Mouse (Mus musculus): ENCODE measurements around the gene Scaper. TPM values are rescaled to one million over a fixed set of nuclear protein-coding genes. Genes with fewer than 3 reads are reported as not detected.

Scaper gene
- total RNA-seq, 2 experiments from 2014 or later: 26.1 to 30.7 TPM

- DNase-seq (ENCODE audit: extremely low spot score in 1 of 2, low spot score in 1 of 2): no peak
Observed at GRCm38 (mm10) chr9:55541681-55542365, 396.1 kb downstream of the Scaper start.

DNA sequence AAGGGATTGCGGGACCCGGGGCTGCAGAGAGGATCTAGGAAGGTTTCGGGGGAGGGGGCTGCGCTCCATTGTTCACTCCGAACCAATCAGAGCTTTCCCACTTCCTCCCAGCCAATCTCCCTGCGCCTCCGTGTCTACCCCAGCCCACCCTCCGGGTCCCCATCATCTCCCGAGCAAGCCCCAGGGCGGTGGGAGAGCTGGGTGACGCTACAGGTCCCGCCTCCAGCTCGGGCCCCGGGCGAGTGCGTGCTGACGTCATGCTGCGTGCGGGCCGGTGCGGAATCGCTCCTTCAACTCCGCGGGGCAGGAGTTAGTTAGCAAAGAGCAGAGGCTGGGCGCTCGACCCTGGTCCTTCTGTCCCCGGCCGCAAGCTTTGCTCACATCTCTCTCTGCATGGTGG is 397.0 kb downstream of the Scaper start:
- DNase-seq (ENCODE audit: extremely low spot score in 1 of 2, low spot score in 1 of 2): no peak

DNA sequence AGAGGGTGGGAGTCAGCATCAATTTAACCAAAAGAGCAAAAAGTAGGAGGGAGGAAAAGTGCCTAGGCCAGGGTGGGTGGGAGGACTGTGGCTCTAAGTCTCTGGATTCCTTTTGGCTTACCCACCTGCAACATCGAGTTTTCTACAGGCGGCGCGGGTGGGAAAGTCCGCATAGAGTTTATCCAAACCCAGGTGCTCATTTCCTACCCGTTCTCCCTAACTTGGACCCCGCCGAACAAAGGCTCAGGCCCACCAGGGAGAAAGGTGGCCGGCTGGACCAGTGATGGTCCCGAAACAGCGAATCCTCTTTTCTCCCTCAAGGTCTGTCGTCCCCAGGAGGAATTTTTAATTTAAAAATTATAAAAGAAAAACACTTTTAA is 397.5 kb downstream of the Scaper start:
- DNase-seq (ENCODE audit: extremely low spot score in 1 of 2, low spot score in 1 of 2): no peak

DNA sequence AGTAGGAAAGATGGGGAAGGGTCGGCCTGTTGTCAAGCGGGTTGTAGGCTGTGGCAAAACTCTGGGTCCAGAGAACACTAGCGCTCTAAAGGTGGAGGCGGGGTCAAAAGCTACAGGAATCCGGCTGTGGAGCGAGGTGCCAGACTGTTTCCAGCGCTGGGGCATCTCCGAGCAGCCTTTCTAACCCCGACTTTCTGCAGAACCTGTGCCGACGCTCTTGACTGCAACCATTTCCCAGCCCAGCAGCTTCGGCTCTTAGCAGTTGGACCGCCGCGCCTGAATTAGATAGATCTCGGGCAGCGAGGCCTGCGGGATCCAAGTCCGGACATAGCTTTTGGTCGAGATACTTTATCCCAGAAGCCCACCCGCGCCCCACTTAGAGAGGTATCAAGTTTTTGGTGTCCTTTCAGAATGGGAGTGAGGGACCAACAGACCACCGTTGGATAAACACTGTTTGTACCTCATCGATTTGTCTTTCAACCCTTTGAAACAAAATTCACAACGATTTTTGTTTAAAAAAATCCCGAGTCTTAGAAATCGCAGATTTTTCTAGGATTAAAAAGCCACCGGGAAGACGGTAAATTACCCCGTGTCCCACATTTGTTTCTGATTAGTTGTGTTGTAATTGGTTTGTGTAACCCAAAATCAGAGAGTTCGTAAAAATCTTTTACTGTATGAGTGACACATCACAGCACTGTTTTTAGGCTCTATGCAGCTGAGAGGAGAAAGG is 398.1 kb downstream of the Scaper start:
- DNase-seq (ENCODE audit: extremely low spot score in 1 of 2, low spot score in 1 of 2): no peak

DNA sequence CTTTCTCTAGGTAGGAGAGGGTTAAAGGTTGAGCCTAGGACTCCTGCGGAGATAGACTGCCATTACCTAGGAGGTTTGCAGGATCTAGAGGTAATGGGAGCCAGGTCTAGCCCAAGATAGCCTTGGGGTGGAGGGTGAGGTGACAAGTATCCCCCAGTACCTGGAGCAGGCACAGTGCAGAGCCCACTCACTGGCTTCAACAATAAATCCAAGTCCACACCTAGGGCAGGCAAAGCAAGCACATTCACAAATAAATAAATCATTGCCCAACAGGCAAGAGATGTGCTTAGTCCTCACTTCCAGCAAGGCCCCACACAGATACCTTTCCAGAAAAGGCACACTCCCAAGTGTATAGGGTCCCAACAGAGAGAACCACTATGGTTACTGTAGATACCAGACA is 398.9 kb downstream of the Scaper start:
- no peak for DNase-seq (ENCODE audit: extremely low spot score in 1 of 2, low spot score in 1 of 2)

- no peak for DNase-seq (ENCODE audit: extremely low spot score in 1 of 2, low spot score in 1 of 2)
Observed at GRCm38 (mm10) chr9:55538377-55538776, 399.5 kb downstream of the Scaper start, which contains the start of gene Isl2. Gene Isl2, plus strand, starts transcription at chr9:55538672.

DNA sequence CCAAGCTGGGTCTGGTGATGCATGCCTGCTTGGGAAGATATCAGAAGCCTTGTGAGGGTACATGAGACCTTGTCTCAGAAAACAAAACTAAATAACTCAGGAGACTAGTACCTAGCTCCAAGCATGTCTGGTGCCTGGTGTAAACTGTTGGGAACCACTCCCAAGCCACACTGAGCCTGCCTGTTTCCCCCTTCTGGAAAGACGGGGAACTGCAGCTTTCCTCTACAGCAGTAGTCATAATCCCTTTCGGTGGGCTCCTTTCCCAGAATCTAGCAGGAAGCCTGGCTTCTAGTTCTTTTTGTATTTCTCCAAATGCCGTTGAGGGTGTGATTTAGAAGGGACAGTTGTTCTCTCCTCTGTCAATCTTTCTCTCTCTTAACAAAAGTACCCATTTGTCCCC is 402.0 kb downstream of the Scaper start:
- peak in 1 of 2 experiments; percentile 64 for DNase-seq (ENCODE audit: extremely low spot score in 1 of 2, low spot score in 1 of 2)

- DNase-seq (ENCODE audit: extremely low spot score in 1 of 2, low spot score in 1 of 2): no peak
Observed at GRCm38 (mm10) chr9:55525716-55526115, 412.2 kb downstream of the Scaper start.

- DNase-seq (ENCODE audit: extremely low spot score in 1 of 2, low spot score in 1 of 2): peak; percentile 83 to 84
Observed at GRCm38 (mm10) chr9:55512027-55512543, 425.8 kb downstream of the Scaper start, which contains the start of gene Etfa. Gene Etfa, minus strand, starts transcription at chr9:55512243.

DNA sequence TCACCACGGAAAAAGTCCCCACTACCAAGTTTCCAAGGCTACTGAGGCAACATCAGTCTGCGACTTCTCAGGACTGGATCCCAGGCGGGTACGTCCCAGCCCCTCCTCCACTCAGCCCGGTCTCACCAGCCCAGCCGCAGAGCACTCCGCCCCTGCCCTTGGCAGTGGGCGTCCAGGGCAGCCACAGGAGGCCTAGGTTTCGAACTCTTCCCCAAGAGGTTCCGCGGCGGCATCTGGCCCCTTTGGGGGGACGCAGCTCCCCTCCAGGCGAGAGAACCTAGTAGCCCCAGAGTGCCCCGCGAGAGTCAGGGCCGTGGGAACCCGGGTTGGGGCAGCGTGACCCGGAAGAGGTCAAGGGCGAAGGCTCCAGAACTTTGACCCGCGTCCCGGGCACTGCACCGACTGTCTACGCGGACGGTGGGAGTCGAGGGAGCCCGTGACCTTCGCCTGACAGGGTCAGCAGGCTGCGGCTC is 426.4 kb downstream of the Scaper start:
- peak; percentile 25 to 40 for DNase-seq (ENCODE audit: extremely low spot score in 1 of 2, low spot score in 1 of 2)

GRCm38 (mm10) chr9:55510651-55511235 is 427.2 kb downstream of the Scaper start:
- no peak for DNase-seq (ENCODE audit: extremely low spot score in 1 of 2, low spot score in 1 of 2)

GRCm38 (mm10) chr9:55509731-55510130 is 428.2 kb downstream of the Scaper start:
- no peak for DNase-seq (ENCODE audit: extremely low spot score in 1 of 2, low spot score in 1 of 2)

GRCm38 (mm10) chr9:55508701-55509100 is 429.2 kb downstream of the Scaper start:
- no peak for DNase-seq (ENCODE audit: extremely low spot score in 1 of 2, low spot score in 1 of 2)

DNA sequence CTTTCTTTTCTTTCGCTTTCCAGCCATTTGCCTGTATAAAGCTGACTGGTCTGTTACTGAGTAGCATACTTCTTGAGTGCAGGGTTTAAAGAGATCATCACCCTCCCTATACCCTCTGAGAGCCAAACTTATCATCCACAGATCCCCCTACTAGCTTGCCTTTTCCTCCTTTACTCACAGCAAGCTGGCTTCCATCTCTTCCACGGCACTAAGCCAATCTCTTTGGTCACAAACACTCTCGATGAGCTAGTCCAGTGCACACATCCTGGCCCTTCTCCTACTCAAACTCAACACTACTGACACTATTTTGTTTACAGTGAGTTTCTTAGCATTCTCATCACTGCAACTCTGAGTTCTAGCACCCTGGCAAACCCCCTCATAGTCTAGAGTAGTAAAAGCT is 430.0 kb downstream of the Scaper start:
- DNase-seq (ENCODE audit: extremely low spot score in 1 of 2, low spot score in 1 of 2): no peak

Other genes with a start within 250 kb of the Scaper start
- gene 4930563M21Rik, start 72.4 kb upstream of the Scaper start, total RNA-seq (2021): not detected
- 100 to 1,000 TPM in 1 of 2 experiments, 10 to 100 TPM in 1; 96.4 to 106 TPM for gene Rcn2, start 103.7 kb upstream of the Scaper start, total RNA-seq (2021)
- 1 to 10 TPM; 2.8 to 4.2 TPM for gene Pstpip1, start 151.8 kb upstream of the Scaper start, total RNA-seq (2021)
- gene Tspan3, start 227.4 kb upstream of the Scaper start, total RNA-seq (2021): 100 to 1,000 TPM; 350 to 378 TPM

Data from layer of hippocampus, postnatal 25 days (tissue).